Mouse (Mus musculus) cerebellum, postnatal 4 days (tissue): ENCODE results near the gene Aqp1.

Experiments used
- DNase-seq, 2 experiments: peaks; one replicate each; pipeline ENCODE4 v3.0.0; 2022; ENCODE audit warnings: low spot score in 2 of 2, mixed read lengths in 1 of 2

Aqp1 gene

GRCm38 (mm10) chr6:55335989-55336514, at the start of gene Aqp1:
Gene Aqp1, plus strand, starts transcription at chr6:55336432.
- peak in 1 of 2 experiments; percentile 33 for DNase-seq

GRCm38 (mm10) chr6:55288007-55288602, 48.1 kb upstream of the Aqp1 start:
- DNase-seq: no peak

DNA sequence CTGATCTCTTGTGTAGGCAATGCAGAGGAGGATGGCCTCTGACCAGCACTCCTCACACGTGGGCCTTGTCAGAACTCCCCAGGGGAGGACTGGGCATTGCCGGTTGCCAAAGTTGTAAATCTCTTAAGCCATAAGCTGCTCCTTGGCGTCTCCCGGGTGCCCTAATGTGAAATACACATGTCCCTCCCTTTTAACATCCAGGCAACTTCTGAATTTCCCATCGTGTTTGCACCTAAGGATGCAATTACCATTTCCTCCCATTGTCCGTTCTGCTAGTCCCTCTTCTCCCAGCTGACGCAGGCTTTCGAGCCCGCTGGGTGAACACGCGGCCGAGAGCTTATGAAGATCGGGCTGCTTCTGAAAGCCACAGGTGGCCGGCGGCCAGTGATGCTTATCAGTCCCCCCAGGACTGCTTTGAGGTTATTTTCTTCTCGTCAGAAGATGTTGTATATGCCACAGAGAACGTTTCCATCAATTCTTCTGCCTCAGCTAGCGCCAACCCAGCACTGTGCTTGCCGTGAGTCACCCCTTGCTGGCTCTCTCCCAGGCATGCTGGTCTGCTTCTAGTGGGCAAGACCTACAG, 41.6 kb upstream of the Aqp1 start:
- DNase-seq: no peak

DNA sequence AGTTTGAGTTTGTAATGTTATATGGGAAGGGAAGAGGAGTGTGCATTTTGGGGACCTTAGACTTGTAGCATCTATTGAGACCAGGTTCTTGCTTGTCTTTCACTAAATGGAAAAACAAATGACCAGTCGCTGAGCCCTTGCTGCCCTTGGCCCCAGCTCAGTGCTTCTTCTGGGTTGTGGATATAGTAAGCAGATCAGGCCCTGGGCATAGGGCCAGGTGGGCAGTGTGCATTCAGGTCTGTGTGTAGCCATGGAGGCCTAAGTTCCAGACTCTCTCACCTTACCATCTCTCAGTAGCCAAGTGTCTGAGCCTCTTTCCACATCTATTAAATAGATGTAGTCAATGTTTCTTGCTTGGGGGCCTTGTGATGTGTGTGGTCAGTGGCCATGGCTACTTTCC, 40.9 kb upstream of the Aqp1 start:
- no peak for DNase-seq

- no peak for DNase-seq
Measured at GRCm38 (mm10) chr6:55299482-55299881, 36.8 kb upstream of the Aqp1 start.

- DNase-seq: no peak
Measured at GRCm38 (mm10) chr6:55299917-55300316, 36.3 kb upstream of the Aqp1 start.

- no peak for DNase-seq
Measured at GRCm38 (mm10) chr6:55300704-55301103, 35.5 kb upstream of the Aqp1 start.

GRCm38 (mm10) chr6:55310179-55310578, 26.1 kb upstream of the Aqp1 start:
- no peak for DNase-seq

GRCm38 (mm10) chr6:55311962-55312361, 24.3 kb upstream of the Aqp1 start:
- DNase-seq: no peak

GRCm38 (mm10) chr6:55313893-55314292, 22.3 kb upstream of the Aqp1 start:
- DNase-seq: no peak

DNA sequence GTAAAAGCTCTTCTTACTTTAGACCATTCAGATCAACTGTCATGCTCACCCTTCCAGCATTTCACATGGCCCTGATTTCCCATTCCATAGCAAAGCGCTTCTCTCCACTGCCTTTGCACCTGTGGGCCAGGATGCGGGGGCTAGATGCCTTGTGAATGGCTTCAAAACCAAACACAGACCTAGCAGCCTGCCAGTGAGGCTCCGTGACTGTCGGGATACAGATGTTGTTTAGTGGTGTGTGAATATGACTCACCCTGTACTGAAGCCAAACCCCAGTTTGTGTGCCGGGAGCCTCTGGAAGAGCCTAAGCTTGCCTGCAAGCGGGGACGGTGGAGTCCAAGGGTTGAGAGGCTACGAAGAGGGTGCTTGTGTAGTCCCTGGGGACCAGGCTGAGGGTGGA, 21.6 kb upstream of the Aqp1 start:
- no peak for DNase-seq

DNA sequence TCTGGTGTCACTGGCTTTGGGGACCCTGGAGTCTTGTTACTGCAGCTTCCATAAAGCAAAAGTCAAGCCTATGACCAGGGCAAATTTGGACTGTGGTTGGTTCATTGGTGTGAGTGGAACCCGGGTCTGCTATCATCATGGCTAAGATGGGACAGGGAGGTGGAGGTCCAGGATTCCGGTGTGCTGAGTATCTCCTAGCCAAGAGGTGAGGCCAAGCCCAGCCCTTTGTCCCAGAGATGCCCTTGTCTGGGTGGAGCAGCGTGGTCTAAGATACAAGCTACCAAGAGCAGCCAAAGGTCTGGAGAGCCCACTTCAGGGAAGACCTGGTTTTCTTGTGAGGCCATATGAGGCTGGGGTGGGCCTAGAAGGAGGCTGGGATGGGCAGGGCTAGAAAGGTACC, 17.6 kb upstream of the Aqp1 start:
- DNase-seq: no peak

- no peak for DNase-seq
Measured at GRCm38 (mm10) chr6:55319585-55320551, 16.4 kb upstream of the Aqp1 start.

DNA sequence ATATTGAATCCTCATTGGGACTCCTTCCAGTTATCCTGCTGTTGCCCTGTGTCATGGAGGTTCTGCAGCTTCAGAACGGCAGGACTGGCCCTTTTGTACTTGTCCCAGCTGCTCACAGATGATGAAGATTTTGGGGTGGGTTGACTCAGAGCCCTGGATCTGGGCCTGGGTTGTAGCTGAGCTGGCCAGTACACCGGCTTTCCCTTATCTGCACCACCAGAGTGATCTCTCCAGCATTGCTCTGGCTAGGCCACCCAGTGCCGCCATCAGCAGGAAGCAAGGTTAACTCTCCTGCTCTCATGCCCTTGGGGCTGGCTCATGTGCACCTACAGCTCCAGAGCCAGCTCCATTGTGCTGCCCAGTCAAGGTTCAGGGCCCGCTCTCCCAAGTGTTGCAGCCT, 15.3 kb upstream of the Aqp1 start:
- DNase-seq: no peak

DNA sequence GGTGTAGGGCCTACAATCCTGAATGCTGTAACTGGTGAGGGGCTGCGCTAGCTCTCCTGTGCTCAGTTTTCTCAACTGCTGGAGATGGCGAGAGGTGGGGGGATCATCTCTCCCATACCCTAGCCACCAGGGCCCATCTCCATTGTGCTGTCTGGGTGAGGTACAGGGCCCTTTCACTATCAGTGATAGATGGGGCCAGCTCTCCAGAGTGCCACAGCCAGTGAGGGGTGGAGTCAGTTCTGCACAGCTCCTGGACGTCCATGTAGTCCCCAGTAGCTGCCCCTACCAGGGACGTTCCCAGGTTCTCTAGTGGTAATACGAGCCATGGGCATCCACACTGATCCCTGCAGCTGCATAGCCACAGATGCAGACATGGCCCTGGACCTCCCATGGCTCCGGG, 14.7 kb upstream of the Aqp1 start:
- DNase-seq: no peak

DNA sequence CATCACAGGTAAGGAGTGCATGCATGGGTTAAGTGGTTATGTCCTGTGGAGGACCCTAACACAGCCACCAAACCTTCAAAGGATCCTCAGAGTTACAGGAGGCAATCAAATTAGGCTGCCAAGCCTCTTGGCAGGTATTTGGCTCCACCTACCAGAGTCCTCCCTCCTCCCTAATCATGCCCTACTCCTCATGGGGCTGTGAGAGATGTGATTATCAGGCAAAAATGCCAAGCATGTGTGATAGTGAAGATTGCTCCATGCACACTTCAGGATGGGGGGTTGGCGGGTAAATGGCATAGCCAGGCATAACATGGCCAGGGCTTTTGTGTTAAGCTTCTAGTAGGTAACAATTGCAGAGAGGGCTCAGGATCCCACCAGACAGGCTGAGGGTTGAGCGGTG, 13.3 kb upstream of the Aqp1 start:
- DNase-seq: no peak

GRCm38 (mm10) chr6:55323908-55324634, 12.2 kb upstream of the Aqp1 start:
- no peak for DNase-seq

GRCm38 (mm10) chr6:55324785-55325184, 11.4 kb upstream of the Aqp1 start:
- DNase-seq: no peak

- no peak for DNase-seq
Measured at GRCm38 (mm10) chr6:55326299-55326698, 9.9 kb upstream of the Aqp1 start.

DNA sequence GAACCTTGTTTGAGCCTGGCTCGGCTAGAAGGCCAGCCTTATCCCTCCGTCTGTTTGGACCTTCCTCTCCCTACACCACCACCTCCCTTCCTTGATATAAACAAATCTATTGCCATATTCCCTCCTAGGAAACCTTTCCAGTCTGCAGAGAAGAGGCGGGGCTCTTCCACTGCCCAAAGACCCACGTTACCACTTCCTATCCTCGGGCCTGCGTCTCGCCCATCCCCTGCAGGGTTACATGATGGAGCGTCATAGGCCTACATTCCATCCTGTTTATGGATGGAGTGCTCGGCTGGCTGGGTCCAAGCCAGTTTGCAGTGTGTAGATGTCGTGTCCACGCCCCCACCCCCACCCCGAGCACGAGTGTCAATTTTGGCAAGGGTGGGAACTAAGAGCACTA, 8.9 kb upstream of the Aqp1 start:
- DNase-seq: no peak

DNA sequence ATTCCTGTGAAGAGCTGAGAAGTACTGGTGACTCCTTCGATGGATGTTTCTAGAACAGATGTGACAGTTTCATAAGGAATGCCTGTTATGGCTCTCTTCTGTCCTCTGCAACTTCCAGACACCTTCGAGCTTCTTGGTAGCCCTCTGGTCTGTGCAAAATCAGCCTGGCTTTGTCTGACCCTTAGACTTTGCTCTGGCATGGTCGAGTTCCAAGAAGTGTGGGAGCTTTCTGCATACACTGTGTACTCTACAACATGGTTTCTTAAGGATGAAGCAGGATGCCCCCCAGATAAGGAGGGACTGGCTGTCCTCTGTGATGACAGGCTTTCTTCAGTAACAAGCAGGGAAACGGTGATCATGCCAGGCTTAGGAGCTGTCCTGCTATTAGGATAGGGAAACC, 8.1 kb upstream of the Aqp1 start:
- DNase-seq: no peak

GRCm38 (mm10) chr6:55331315-55331714, 4.9 kb upstream of the Aqp1 start:
- DNase-seq: no peak
